Mouse (Mus musculus): ENCODE results near the gene Mrgbp. TPM values are rescaled to one million over a fixed set of nuclear protein-coding genes. Genes with fewer than 3 reads are reported as not detected.

The Mrgbp gene
- polyA plus RNA-seq, 1 experiment from 2014 or later = 49.0 TPM

DNA sequence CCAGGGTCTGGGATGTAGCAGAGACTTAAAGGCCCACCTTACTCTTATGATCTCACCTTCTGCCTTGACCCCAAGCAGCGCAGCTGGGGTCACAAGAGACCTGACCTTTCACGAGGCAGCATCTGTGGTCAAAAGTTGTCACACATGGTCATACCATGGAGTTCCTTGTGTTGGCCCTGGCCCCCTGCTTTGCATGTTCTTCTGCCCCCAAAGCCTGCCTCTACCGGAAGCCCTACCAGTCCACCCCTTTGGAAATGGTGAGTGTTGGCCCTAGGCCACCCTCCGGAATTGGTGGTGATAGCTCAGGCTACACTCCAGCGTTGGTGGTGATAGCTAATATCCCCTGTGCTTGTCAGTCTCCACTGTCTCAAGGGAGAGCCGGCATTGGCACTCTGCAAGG, 17.8 kb upstream of the Mrgbp start:
- WGBS = 68% methylated on average over 6 of the region's 6 CpGs
- H3K27ac ChIP-seq (replicated peaks) = no peak overlapping the region
- H3K4me2 ChIP-seq (replicated peaks) = no peak overlapping the region
- no peaks in the 10 kb centered on the region for H3K36me3 ChIP-seq
- no peak overlapping the region for H3K9ac ChIP-seq (replicated peaks)
- no peak overlapping the region for H3K4me3 ChIP-seq
- peaks cover 34% of the 10 kb centered on the region for H3K27me3 ChIP-seq
- ATAC-seq (ENCODE audit: low FRiP score, low read depth) = no peak
- H3K4me1 ChIP-seq = 0 out of 2 replicates have a peak, but pooled peaks cover 3% of the 10 kb centered on the region
- H3K9me3 ChIP-seq = no peaks in the 10 kb centered on the region

DNA sequence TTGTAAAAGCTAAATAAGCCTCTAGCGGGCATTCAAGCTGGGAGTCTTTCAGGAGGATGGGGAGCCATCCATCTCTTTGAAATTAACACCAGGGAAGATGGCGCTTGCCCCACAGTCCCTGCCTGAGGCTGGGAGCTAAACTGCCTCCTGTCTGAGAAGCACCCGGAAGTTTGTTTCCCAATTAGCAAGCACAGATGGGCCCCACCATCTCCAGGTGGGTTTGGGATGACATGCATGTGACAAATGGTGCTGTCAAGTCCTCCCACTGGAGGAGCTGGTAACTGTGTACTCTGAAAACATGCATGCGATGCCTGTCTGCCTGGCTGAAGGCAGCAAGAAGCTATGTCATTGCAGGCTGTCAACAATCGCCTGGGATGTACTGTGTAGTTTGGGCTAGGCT, 17.3 kb upstream of the Mrgbp start:
- WGBS = 52% methylated on average over 5 of the region's 5 CpGs
- Histone ChIP-seq H3K36me3 (no peaks in the 10 kb centered on the region), H3K4me3 (no peak overlapping the region), H3K27me3 (peaks cover 39% of the 10 kb centered on the region), H3K9me3 (no peaks in the 10 kb centered on the region), H3K9ac (replicated peaks) (no peak overlapping the region), H3K4me1 (peaks cover 3% of the 10 kb centered on the region; the same call in 1 of the 2 replicates), H3K4me2 (replicated peaks) (no peak overlapping the region), H3K27ac (replicated peaks) (no peak overlapping the region)
- no peak for ATAC-seq (ENCODE audit: low FRiP score, low read depth)

DNA sequence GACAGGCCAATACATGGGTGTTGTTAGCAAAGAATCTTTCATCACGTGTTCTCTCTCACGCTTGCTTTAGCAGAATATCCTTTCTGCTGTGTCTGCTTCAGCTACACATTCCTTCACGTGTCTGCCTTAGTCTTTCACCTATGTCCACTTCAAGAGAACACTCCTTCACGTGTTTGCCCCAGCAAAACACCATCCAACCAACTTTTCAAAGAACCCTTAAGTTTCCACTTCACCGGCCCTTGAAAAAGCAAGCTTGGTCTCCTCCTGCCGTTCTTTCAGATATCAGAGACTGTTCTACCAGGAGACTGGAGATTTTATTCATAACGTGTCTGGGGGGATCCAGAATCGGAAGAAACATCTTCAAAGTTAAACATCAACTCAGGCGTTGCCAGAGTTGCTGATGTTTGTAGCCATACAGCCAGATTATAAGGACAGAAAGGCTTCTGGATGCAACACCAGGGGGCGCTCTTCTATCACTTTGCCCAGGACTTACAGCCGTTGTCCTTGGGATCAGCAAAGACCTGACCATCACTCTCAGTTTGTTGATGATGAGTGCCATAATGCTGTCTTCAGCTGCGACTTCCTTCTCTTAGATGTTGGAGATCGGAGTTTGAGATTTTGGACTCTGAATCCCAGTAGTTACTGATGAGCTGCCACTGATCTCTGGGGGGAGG, 14.7 kb upstream of the Mrgbp start:
- Histone ChIP-seq H3K36me3 (no peaks in the 10 kb centered on the region), H3K9ac (replicated peaks) (no peak overlapping the region), H3K27ac (replicated peaks) (no peak overlapping the region), H3K4me2 (replicated peaks) (no peak overlapping the region), H3K4me1 (peaks cover 8% of the 10 kb centered on the region), H3K27me3 (peaks cover 51% of the 10 kb centered on the region), H3K9me3 (no peaks in the 10 kb centered on the region), H3K4me3 (no peak overlapping the region)
- WGBS = 37% methylated on average over 13 of the region's 13 CpGs
- no peak for ATAC-seq (ENCODE audit: low FRiP score, low read depth)

DNA sequence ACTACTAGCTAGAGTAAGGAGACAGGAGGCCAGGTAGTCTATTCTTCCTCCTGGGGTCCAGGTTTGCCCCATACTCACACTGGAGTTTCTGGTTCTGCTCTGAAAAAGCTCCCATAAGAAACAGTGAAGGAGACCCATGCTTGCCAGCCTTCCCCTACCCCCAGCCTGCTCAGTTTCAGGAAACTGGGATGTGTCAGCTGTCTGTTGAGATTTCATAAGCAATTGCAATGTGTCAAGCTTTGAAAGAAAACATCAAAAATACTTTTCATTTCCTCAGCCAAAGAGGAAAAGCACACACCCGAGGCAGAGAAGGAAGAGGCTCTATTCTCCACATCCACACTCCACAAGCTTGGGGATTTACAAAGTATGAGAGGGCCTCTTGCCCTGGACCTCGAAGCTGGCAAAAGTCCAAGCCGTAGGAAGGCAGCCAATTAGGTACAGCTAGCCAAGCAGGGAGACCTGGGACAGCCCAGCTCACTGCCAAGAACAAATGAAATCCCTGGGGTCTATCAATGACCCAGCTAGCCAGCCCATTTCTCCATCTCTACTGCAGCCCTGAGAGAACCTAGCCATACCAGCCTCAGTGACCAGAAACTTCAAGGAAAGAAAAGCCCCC, 12.0 kb upstream of the Mrgbp start:
- no peak for ATAC-seq (ENCODE audit: low FRiP score, low read depth)
- no peak overlapping the region for H3K27ac ChIP-seq (replicated peaks)
- H3K4me1 ChIP-seq = peaks cover 5% of the 10 kb centered on the region
- no peak overlapping the region for H3K9ac ChIP-seq (replicated peaks)
- 59% methylated on average over 3 of the region's 3 CpGs for WGBS
- no peak overlapping the region for H3K4me3 ChIP-seq
- H3K27me3 ChIP-seq = peaks cover 29% of the 10 kb centered on the region
- H3K36me3 ChIP-seq = no peaks in the 10 kb centered on the region
- H3K4me2 ChIP-seq (replicated peaks) = no peak overlapping the region
- H3K9me3 ChIP-seq = no peaks in the 10 kb centered on the region

DNA sequence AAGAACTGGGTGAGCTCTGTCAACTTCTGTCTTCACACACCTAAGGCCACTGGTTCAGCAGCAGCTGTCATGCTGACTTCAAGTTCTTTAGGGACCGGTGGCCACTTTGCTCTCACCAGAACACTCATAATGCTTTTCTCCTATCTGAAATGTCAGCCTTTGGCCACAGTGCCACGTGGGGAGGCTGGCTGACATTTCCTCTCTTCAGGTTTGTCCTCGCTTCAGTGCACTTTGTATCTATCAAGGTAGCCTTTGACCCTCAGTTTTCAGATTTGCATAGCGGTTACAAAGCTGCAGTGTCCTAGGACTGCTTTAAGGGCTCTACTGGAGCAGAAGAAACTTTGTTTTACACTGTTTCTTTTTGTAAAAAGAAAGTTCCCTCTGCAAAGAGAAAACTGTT, 4.6 kb upstream of the Mrgbp start:
- Histone ChIP-seq H3K4me2 (replicated peaks) (no peak overlapping the region), H3K27me3 (peaks cover 19% of the 10 kb centered on the region), H3K27ac (replicated peaks) (no peak overlapping the region), H3K9me3 (no peaks in the 10 kb centered on the region), H3K4me1 (no peaks in the 10 kb centered on the region), H3K9ac (replicated peaks) (no peak overlapping the region), H3K36me3 (no peaks in the 10 kb centered on the region), H3K4me3 (no peak overlapping the region)
- WGBS = 34% methylated on average over 4 of the region's 4 CpGs
- no peak for ATAC-seq (ENCODE audit: low FRiP score, low read depth)

DNA sequence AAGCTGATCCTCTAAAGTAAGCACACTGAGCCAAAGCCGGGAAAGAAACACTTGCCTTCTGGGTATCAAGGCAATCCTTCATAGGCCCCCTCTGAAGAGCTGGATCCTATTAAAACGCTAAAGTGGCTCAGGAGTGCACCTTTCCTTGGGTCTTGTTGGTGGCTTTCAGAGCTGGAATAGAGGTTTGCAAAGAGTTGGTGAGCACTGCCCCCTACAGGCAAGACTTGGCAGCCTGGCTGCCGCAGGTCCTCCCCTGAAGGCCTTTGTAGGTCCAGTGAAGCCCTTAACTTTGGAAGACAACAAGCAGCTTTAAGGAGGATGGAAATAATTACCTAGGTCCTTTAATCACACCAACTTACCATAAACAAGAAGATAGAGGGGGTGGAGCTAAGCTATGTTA, 2.4 kb upstream of the Mrgbp start:
- Histone ChIP-seq H3K9ac (replicated peaks) (no peak overlapping the region), H3K4me1 (peaks cover 7% of the 10 kb centered on the region), H3K36me3 (no peaks in the 10 kb centered on the region), H3K27ac (replicated peaks) (no peak overlapping the region), H3K9me3 (no peaks in the 10 kb centered on the region), H3K4me3 (no peak overlapping the region), H3K4me2 (replicated peaks) (no peak overlapping the region), H3K27me3 (peaks cover 19% of the 10 kb centered on the region)
- WGBS = 11% methylated on average over 3 of the region's 3 CpGs
- no peak for ATAC-seq (ENCODE audit: low FRiP score, low read depth)

DNA sequence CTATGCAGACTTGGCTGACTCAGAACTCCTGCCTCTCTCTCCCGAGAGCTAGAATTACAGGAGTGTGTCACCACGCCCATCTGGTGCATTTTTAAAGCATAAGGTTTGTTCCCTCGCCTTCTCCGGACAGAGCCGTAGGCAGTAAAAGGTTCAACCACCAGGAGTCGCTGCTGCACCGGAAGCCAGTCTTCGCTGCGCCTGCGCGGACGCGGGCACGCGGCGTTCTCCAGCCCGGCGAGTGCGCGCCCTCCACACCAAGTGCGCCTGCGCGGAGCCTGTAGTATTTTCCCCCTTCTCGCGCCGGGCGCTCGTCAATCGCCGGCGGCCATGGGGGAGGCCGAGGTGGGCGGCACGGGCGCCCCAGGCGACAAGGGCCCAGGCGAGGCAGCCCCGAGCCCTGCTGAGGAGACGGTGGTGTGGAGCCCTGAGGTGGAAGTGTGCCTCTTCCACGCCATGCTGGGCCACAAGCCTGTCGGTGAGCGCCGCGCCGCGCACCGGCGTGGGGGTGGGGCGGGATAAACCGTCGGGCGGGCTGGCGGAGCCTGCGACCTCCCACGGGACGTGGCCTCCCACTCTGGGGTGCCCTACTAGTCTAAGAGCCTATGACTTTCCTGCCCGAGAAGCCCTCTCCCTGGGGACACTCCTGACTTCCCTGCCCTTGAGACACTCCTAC, 1.5 kb downstream of the Mrgbp start:
- ATAC-seq (ENCODE audit: low FRiP score, low read depth) = peak; percentile 83
- H3K4me2 ChIP-seq (replicated peaks) = peak overlapping the region; percentile 98
- peaks cover 11% of the 10 kb centered on the region for H3K27me3 ChIP-seq
- peaks cover 20% of the 10 kb centered on the region for H3K4me1 ChIP-seq
- WGBS = under 1% methylated on average over 57 of the region's 57 CpGs
- peak overlapping the region; percentile 78 for H3K4me3 ChIP-seq
- H3K9ac ChIP-seq (replicated peaks) = peak overlapping the region; percentile 97
- peaks cover 28% of the 10 kb centered on the region for H3K36me3 ChIP-seq
- peak overlapping the region; percentile 74 for H3K27ac ChIP-seq (replicated peaks)
- H3K9me3 ChIP-seq = no peaks in the 10 kb centered on the region

DNA sequence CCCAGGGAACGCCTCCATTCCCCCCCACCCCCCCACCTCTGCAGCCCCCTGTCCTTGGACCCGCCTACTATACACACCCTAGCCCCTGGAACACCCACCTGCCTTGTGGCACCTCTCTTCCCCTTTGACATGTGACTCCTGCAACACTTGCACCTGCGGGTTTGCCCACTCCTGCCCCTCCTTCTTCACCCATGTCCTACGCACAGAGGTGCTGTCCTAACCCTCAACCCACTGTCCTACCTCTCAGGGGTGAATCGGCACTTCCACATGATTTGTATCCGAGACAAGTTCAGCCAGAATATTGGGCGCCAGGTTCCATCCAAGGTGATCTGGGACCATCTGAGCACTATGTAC, 2.0 kb downstream of the Mrgbp start:
- Histone ChIP-seq H3K27ac (replicated peaks) (peak overlapping the region; percentile 74), H3K9ac (replicated peaks) (peak overlapping the region; percentile 97), H3K27me3 (peaks cover 11% of the 10 kb centered on the region), H3K4me1 (peaks cover 20% of the 10 kb centered on the region), H3K36me3 (peaks cover 28% of the 10 kb centered on the region), H3K4me3 (peak overlapping the region; percentile 78), H3K9me3 (no peaks in the 10 kb centered on the region), H3K4me2 (replicated peaks) (peak overlapping the region; percentile 98)
- ATAC-seq (ENCODE audit: low FRiP score, low read depth) = no peak
- WGBS = 36% methylated on average over 6 of the region's 7 CpGs

DNA sequence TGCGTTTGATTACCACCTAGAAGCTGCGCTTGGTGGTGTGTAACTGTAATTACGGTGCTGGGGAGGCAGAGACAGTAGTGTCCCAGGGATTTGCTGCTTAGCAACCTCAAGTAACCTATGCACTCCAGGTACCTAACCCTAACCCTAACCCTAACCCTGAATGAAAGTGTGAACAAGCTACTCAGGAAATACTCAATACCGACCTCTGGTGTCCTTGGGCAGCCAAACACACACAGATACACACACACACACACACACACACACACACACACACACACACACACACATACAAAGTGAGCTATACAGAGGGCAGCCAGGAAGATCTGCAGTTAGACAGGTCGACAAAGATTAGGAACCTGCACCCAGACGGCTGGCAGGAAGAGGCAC, 7.6 kb downstream of the Mrgbp start:
- peak overlapping the region; percentile 75 for H3K4me2 ChIP-seq (replicated peaks)
- peak; percentile 7; the same call in 1 of the 2 replicates for ATAC-seq (ENCODE audit: low FRiP score, low read depth)
- WGBS = 49% methylated on average over 6 of the region's 6 CpGs
- peak overlapping the region; percentile 81 for H3K4me3 ChIP-seq
- no peaks in the 10 kb centered on the region for H3K9me3 ChIP-seq
- peak overlapping the region; percentile 67 for H3K9ac ChIP-seq (replicated peaks)
- peak overlapping the region; percentile 88 for H3K27ac ChIP-seq (replicated peaks)
- H3K36me3 ChIP-seq = peaks cover 62% of the 10 kb centered on the region
- H3K27me3 ChIP-seq = no peaks in the 10 kb centered on the region
- H3K4me1 ChIP-seq = peaks cover 25% of the 10 kb centered on the region

DNA sequence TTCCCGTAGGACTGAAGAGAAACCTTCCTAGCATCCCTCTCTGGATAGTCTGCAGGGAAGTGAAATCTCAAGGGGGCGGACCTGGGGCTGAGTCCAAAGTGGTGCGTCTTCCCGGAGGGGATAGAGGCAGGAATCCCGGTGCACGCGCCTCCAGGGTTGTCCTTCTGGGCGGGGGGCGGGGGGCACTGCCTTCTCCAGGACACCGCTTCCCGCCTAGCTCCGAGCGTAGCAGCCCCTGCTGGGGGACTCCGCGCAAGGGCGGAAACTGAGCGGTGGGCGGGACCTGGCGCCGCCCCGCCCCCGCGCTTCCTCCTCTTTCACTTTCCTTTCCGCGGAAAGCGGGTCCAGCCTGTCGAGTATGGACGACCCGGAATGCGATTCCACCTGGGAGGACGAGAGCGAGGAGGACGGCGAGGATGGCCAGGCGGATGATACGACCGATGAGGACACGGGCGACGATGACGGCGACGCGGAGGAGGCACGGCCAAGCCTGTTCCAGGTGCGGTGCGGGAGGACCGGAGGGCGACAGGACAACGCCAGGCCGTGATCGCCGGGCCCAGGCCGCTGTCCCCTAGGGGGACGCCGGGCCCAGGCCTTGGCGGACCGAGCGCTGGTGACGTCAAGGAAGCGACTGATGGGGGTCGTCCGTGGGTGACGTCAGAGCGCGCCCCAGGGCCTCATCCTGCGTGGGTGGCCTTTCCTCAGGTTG, 8.2 kb downstream of the Mrgbp start, which contains the start of gene Ogfr:
Gene Ogfr (plus strand): TSS at position 123 of the 709 bp plus-strand sequence.
- peak within 1 kb of the TSS; percentile 81 for H3K4me3 ChIP-seq
- no peaks in the 10 kb centered on the region for H3K9me3 ChIP-seq
- H3K27ac ChIP-seq (replicated peaks) = peak within 1 kb of the TSS; percentile 88
- peak within 1 kb of the TSS; percentile 67 for H3K9ac ChIP-seq (replicated peaks)
- peak within 1 kb of the TSS; percentile 75 for H3K4me2 ChIP-seq (replicated peaks)
- H3K36me3 ChIP-seq = peaks cover 66% of the 10 kb centered on the region
- no peaks in the 10 kb centered on the region for H3K27me3 ChIP-seq
- ATAC-seq (ENCODE audit: low FRiP score, low read depth) = peak; percentile 94
- peaks cover 20% of the 10 kb centered on the region for H3K4me1 ChIP-seq
- WGBS = under 1% methylated on average over 67 of the region's 67 CpGs

DNA sequence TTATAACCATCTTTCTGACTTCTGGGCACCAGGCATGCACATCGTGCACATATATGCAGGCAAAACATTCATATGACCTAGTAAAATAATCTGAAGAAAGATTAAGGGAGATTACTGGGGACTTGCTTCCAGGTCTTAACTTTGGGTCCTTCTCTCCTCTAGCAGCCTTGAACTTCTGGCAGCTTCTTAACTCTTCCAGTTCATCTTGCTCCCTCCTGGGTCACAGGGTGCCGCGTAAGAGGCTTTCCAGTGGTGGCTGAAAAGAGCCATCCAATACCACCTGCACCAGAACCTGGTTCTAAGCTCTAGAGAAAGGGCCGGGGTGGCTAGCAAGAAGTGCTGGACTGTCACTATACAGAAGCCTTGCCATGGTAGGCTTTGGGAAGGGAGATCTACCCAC, 16.4 kb downstream of the Mrgbp start, which contains the start of gene Col9a3:
Gene Col9a3 (plus strand): TSS at position 301 of the 400 bp plus-strand sequence.
- Histone ChIP-seq H3K9ac (replicated peaks) (peak within 1 kb of the TSS; percentile 29; the same call in 1 of the 2 replicates), H3K27me3 (peaks cover 44% of the 10 kb centered on the region), H3K4me2 (replicated peaks) (peak within 1 kb of the TSS; percentile 51), H3K4me1 (peaks cover 21% of the 10 kb centered on the region), H3K27ac (replicated peaks) (no peak within 1 kb of the TSS), H3K4me3 (peak within 1 kb of the TSS; percentile 32), H3K9me3 (no peaks in the 10 kb centered on the region), H3K36me3 (peaks cover 38% of the 10 kb centered on the region)
- no peak for ATAC-seq (ENCODE audit: low FRiP score, low read depth)
- WGBS = 50% methylated on average over 4 of the region's 4 CpGs

All from midbrain, embryonic 12.5 days (tissue).